Mouse (Mus musculus) layer of hippocampus, postnatal 14 days (tissue): ENCODE measurements around the gene Cnpy3. TPM values are rescaled to one million over a fixed set of nuclear protein-coding genes. Genes with fewer than 3 reads are reported as not detected.

Experiments used
- DNase-seq, 2 experiments: peaks; one replicate each; pipeline ENCODE4 v3.0.0; 2021 to 2022; ENCODE audit warnings: low spot score in 2 of 2, mixed read lengths in 1 of 2
- total RNA-seq, 2 experiments: library from RNA; stranded (reverse); gene quantifications; 2 replicates each; pipeline ENCODE4 v1.2.3; 2021

Cnpy3 gene
- total RNA-seq, 2 experiments from 2014 or later = 53.9 to 57.2 TPM

DNA sequence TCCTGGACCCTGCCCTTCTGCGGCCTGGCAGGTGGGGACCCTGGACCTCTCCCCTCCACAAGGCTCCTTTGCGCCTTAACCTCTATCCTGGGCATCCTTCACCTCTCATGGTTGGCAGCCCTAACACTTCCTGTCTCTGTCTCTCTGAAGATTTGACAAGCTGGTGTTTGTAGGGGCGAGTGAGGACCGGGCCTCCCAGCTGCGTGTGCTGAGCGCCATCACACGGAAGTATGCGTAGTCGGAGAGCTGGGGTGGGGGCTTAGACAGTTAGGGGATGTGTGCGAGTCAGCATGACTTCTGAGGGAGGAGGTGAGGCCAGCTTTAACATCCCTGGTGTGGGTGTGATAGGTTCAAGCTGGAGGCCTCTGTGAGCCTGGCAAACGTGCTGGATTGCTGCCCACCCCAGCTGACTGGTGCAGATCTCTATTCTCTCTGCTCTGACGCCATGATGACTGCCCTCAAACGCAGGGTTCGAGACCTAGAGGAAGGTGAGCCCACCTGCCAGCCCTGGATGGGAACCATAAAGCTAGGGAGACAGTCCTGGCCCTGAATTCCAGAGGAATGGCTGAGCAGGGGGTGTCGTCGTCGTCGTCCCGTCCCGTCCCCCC, 27.4 kb downstream of the Cnpy3 start:
- no peak for DNase-seq

- DNase-seq = no peak
Observed at GRCm38 (mm10) chr17:46721077-46721476, 30.9 kb downstream of the Cnpy3 start.

DNA sequence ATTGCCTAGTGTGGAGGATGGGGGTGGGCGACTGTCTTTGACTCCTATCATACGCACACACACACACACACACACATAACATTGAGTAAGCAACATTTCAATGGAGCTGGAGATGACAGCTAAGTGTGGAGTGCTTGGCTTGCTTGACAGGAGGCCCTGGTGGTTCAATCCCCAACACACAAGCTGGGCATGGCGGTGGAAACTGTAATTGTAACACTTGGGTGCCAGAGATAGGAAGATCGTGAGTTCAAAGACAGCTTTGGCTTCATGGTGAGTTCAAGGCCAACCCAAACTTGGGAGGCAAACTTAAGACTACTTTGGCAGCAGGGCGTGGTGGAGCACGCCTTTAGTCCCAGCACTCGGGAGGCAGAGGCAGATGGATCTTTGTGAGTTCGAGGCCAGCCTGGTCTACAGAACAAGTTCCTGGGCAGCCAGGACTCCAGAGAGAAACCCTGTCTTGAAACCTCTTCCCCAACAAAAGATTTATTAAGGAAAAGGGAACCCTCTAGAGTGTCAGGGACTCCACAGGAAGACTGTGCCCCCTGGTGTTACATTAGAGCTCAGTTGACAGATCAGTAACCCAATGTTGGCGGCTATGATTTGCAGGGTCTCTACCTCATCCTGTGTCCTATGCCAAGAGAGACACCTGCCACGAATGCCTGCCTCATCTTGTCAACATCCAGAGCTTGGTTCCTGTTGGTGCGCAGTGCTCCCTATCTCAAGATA, 37.1 kb downstream of the Cnpy3 start:
- DNase-seq = no peak

GRCm38 (mm10) chr17:46713849-46714248, 38.2 kb downstream of the Cnpy3 start:
- no peak for DNase-seq

DNA sequence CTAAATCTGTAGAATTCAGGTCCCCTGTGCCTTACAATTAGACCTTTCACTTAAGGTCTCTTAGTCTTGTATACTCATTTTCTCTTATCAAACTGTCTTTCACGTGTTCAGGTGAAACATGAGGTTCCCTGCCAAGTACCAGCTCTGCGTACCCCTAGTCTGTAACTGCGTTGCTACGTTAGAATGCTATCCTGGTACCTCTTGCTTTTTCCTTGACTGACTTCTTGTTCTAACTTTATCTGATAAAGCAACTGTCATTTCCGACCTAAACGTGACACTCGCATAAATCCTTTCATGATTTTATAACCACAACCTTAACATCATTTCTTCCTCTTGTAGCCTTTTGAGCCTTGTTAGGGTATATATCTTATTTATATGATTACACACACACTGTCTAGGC, 39.6 kb downstream of the Cnpy3 start:
- no peak for DNase-seq

GRCm38 (mm10) chr17:46711612-46712271, 40.3 kb downstream of the Cnpy3 start:
- no peak for DNase-seq

DNA sequence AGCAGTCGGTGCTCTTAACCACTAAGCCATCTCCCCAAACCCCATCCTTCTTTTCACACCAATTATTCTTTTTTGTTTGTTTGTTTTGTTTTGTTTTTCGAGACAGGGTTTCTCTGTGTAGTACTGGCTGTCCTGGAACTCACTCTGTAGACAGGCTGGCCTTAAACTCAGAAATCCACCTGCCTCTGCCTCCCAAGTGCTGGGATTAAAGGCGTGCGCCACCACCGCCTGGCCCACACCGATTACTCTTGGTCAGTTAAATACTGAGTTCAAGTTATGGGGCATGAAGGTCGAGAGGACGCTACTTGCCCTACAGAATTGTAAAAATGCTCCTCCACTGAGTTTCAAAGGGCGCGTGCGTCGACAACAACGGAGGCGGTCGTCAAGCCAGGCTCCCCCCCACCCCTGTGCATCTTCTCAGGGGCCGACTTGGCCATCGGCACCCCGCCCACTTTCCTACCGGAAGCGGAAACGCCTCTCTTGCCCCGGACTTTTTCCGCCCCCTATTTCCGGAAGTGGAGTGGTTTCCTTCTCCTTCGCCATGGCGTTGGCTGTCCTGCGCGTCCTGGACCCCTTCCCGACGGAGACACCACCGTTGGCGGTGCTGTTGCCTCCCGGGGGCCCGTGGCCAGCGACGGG, 40.9 kb downstream of the Cnpy3 start, which contains the start of gene Pex6:
TSS of gene Pex6 (plus strand) at position 505 of the 639 bp plus-strand sequence.
- peak; percentile 88 to 95 for DNase-seq

- no peak for DNase-seq
Observed at GRCm38 (mm10) chr17:46706375-46707089, 45.5 kb downstream of the Cnpy3 start.

GRCm38 (mm10) chr17:46704887-46705835, 46.9 kb downstream of the Cnpy3 start, which contains the start of gene Ppp2r5d:
Gene Ppp2r5d (minus strand): TSS chr17:46705111.
- DNase-seq = peak; percentile 92 to 99

GRCm38 (mm10) chr17:46703971-46704886, 47.8 kb downstream of the Cnpy3 start:
- DNase-seq = no peak

GRCm38 (mm10) chr17:46702506-46702905, 49.5 kb downstream of the Cnpy3 start:
- DNase-seq = no peak

GRCm38 (mm10) chr17:46702100-46702499, 49.9 kb downstream of the Cnpy3 start:
- no peak for DNase-seq

- no peak for DNase-seq
Observed at GRCm38 (mm10) chr17:46701489-46701888, 50.5 kb downstream of the Cnpy3 start.

GRCm38 (mm10) chr17:46699912-46700311, 52.1 kb downstream of the Cnpy3 start:
- DNase-seq = no peak

GRCm38 (mm10) chr17:46699245-46699644, 52.8 kb downstream of the Cnpy3 start:
- no peak for DNase-seq

- no peak for DNase-seq
Observed at GRCm38 (mm10) chr17:46698515-46698914, 53.5 kb downstream of the Cnpy3 start.

DNA sequence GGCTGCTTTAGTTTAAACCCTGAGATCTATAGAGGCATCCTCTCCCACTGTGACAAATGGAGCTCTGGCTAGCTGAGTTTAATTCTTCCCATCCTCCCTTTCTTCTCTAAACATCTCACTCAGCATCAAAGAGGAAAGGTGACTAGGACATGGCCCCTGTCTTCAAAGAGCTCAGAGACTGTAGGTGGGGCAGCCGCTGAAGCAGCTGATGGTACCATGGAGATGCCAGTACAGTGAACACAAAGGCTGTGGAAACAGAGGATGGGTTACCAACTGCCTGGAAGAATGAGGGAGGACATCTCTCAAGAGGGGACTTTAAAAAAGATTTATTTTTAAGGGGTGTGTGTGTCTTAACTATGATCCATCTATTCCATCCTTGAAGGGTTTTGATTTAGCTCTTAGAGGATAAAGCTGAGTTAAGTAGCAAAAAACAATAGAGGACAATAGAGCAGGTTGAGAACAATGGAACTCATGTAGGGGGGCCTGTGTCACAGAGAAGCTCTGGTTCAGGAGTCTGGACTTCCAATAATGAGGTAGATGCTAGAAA, 57.4 kb downstream of the Cnpy3 start:
- no peak for DNase-seq

- DNase-seq = no peak
Observed at GRCm38 (mm10) chr17:46691390-46691789, 60.6 kb downstream of the Cnpy3 start.
